Mouse (Mus musculus): ENCODE data around the gene Slc25a47.

- TF ChIP-seq CTCF (IDR thresholded peaks at IDR 0.05; ENCODE audit: borderline replicate concordance, insufficient read depth, low read length) (no peak), POLR2A (IDR thresholded peaks at IDR 0.05; ENCODE audit: low read depth, low read length) (no peak)
Measured at GRCm38 (mm10) chr12:108881192-108881591, 45.3 kb downstream of the Slc25a47 start.

All from embryonic fibroblast, embryonic 13.5 days (primary cell).